Mouse (Mus musculus) E14TG2a.4 (cell line): ENCODE results near the gene Dennd6b.

ENCODE experiments used
- CTCF ChIP-seq: conservative IDR thresholded peaks from 2 replicates; pipeline ENCODE4 v1.5.1; 2014; ENCODE audit warnings: low read length
- NANOG ChIP-seq: IDR thresholded peaks from 2 replicates; pipeline ENCODE4 v1.6.1; 2014; ENCODE audit warnings: borderline replicate concordance, low read length, mixed read lengths
- POU5F1 ChIP-seq: IDR thresholded peaks from 2 replicates; pipeline ENCODE4 v1.6.1; 2014; ENCODE audit warnings: low read length, borderline replicate concordance

GRCm38 (mm10) chr15:89158516-89158915 is 37.8 kb downstream of the Dennd6b start:
- TF ChIP-seq CTCF = no peak
- TF ChIP-seq POU5F1 = no peak
- TF ChIP-seq NANOG = no peak
